Mouse (Mus musculus) bone marrow, adult 2 months (tissue): ENCODE data around the gene Slc25a29.

ENCODE experiments used
- CTCF ChIP-seq: fragments of 200-500 bp; IDR thresholded peaks from 2 replicates; pipeline ENCODE4 v1.5.1; 2011; ENCODE audit warnings: low read length, control low read depth; ENCODE audit not compliant: control insufficient read depth, insufficient read depth
- POLR2A ChIP-seq: fragments of 200-500 bp; IDR thresholded peaks from 2 replicates; pipeline ENCODE4 v1.6.1; 2011; ENCODE audit warnings: low read depth, mild to moderate bottlenecking, control low read depth, low read length, borderline replicate concordance; ENCODE audit not compliant: control insufficient read depth

DNA sequence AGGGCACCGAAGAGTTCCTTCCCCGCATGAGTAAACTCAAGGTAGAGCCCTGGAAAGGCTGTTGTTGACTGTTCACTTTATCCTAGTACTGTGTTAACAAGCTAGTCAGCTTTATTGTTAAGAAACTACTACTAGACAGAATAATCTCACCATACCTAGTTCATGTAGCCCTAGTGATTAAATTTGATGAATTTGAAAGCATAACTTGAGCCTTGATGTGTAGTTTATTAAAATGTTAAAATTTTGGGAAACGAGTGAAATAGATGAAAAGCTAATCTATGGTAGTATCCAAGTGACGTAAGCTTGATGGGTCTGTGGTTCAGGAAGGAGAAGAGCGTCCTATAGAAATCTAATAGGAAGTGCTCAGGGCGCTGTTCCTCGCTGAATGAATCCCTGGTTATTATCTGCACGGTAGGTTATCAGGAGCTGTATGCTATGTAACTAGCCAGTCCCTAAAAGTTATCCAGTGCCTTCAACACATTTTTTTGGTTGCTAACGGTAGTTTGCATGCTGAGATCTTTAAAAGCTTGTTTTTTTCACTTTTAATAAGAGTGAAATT lies 40.6 kb downstream of the Slc25a29 start:
- no peak for TF ChIP-seq CTCF
- no peak for TF ChIP-seq POLR2A
